Mouse (Mus musculus) midbrain, embryonic 11.5 days (tissue): ENCODE measurements around the gene Gm45337. TPM values are rescaled to one million over a fixed set of nuclear protein-coding genes. Genes with fewer than 3 reads are reported as not detected.
"Not testable (repeated sequence)": the region's sequence is repeated elsewhere in the genome, so short reads cannot be mapped to it uniquely, and the experiment has no call there.

Experiments
- ATAC-seq: fragments of 200-750 bp; cut with Nextera tagmentation; 2 replicates; pipeline ENCODE4 v1.8.0; 2017; ENCODE audit warnings: moderate TSS enrichment, moderate library complexity; ENCODE audit not compliant: low FRiP score
- DNase-seq: peaks from one replicate; pipeline ENCODE4 v3.0.0; 2015; ENCODE audit warnings: low spot score; ENCODE audit errors: missing footprints
- H3K27ac ChIP-seq: fragments of 300-500 bp; sonication (generic); 2 replicates; pipeline ENCODE4 v1.5.1; 2014; ENCODE audit warnings: low read depth, low read length
- H3K27me3 ChIP-seq: fragments of 300-500 bp; sonication (generic); 2 replicates; pipeline ENCODE4 v1.6.1; 2014; ENCODE audit warnings: mild to moderate bottlenecking, low read length, moderate library complexity, mixed read lengths; ENCODE audit not compliant: control insufficient read depth, insufficient read depth
- H3K36me3 ChIP-seq: fragments of 300-500 bp; sonication (generic); 2 replicates; pipeline ENCODE4 v1.6.1; 2014; ENCODE audit warnings: mild to moderate bottlenecking, low read length, moderate library complexity, mixed read lengths; ENCODE audit not compliant: control insufficient read depth, insufficient read depth
- H3K4me1 ChIP-seq: fragments of 300-500 bp; sonication (generic); 2 replicates; pipeline ENCODE4 v1.6.1; 2014; ENCODE audit warnings: low read length; ENCODE audit not compliant: control insufficient read depth, insufficient read depth
- H3K4me2 ChIP-seq: fragments of 300-500 bp; sonication (generic); 2 replicates; pipeline ENCODE4 v1.6.1; 2014; ENCODE audit warnings: mild to moderate bottlenecking, moderate library complexity
- H3K4me3 ChIP-seq: fragments of 300-500 bp; sonication (generic); 2 replicates; pipeline ENCODE4 v1.5.1; 2014; ENCODE audit warnings: low read depth, low read length
- H3K9ac ChIP-seq: fragments of 300-500 bp; sonication (generic); 2 replicates; pipeline ENCODE4 v1.6.1; 2014; ENCODE audit warnings: low read length
- H3K9me3 ChIP-seq: fragments of 300-500 bp; sonication (generic); 2 replicates; pipeline ENCODE4 v1.6.1; 2016; ENCODE audit warnings: low read length; ENCODE audit not compliant: control insufficient read depth
- WGBS: fragments of 180-500 bp; shearing (Covaris S2); extraction: QIAGEN DNeasy Blood & Tissue Kit; methylation state at CpG from one replicate; pipeline ENCODE4 v1.1.7; 2014; 5-methylcytosine and 5-hydroxymethylcytosine counted together
- polyA plus RNA-seq: library from polyadenylated mRNA; unstranded; fragments of >200 nt; fragmentation: Nextera tagmentation; extraction: Ambion mirVana; gene quantifications from 2 replicates; pipeline ENCODE4 v1.2.1, GENCODE M21; 2014

The Gm45337 gene
- polyA plus RNA-seq, 1 experiment from 2014 or later, result not detected

DNA sequence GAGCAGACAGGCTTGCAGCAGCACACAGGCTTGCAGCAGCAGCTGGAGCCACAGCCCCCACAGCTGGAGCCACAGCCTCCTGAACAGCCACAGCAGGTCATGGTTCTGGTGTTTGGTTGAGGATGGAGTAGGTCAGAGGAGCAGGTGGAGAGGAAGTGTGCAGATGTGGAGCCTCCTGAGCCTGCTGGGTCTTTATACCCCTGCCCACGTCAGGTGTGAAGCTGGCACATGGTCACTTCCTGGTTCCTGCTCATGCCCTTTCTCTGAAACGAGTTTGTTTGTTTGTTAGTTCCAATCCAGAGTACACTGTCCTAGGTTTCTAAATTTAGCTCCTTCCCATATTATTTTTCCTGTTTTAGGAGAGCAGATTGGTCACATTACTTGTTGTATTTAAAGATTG, 12.6 kb upstream of the Gm45337 start, which contains the start of gene Gm29735:
TSS of gene Gm29735 (minus strand) at position 101 of the 400 bp plus-strand sequence.
- H3K4me1 ChIP-seq, H3K4me3 ChIP-seq, H3K9me3 ChIP-seq, H3K4me2 ChIP-seq, DNase-seq, H3K27me3 ChIP-seq, ATAC-seq, H3K9ac ChIP-seq, H3K27ac ChIP-seq, H3K36me3 ChIP-seq: not testable (repeated sequence)
- WGBS, result 42% methylated on average over 2 of the region's 2 CpGs

DNA sequence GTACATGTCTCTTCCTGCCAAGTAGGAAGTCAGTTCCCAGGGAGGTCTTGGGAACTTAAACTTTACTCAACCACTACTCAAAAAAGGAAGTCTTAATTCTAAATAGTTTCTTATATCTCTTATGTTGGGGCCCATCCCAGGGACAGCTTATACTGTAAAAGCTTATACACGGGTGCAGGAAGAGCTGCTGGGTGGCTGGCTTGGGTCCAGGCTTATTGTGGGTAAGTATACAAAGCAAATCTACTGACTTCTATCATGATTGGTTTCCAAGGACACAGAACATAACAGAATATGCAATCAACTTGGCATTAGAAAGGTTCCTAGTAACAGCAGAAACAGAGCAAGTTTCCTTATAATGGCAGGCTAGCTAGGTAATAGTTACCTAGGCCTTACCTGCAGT, 10.9 kb upstream of the Gm45337 start:
- Histone ChIP-seq H3K9ac (no peak overlapping the region), H3K4me2 (no peak overlapping the region), H3K27me3 (no peaks in the 10 kb centered on the region), H3K4me1 (no peaks in the 10 kb centered on the region), H3K9me3 (no peaks in the 10 kb centered on the region), H3K4me3 (no peak overlapping the region), H3K36me3 (no peaks in the 10 kb centered on the region), H3K27ac (no peak overlapping the region)
- ATAC-seq, result no peak
- no peak for DNase-seq
- 65% methylated on average over 1 of the region's 1 CpGs for WGBS

DNA sequence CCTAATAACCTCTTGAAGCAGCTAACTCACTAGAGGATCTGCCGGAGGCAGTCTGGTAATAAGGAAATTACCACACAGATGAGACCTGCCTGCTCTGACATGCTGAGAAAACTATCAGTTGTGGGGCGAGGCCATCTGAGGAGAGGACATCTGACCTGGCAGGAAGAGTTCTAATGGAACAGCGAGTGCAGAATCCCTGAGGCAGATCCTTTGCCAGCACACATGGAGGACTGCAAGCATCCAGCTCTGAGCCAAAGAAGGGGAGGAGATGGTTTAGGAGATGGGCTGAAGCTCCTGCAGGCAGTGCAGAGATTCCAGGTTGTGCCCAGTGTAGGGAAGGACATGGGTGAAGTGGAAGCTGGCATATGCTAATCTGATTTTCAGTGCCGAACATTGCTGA, 7.8 kb upstream of the Gm45337 start:
- Histone ChIP-seq H3K36me3 (no peaks in the 10 kb centered on the region), H3K4me3 (no peak overlapping the region), H3K9ac (no peak overlapping the region), H3K9me3 (no peaks in the 10 kb centered on the region), H3K27ac (no peak overlapping the region), H3K4me2 (no peak overlapping the region), H3K4me1 (no peaks in the 10 kb centered on the region), H3K27me3 (no peaks in the 10 kb centered on the region)
- 78% methylated on average over 4 of the region's 4 CpGs for WGBS
- DNase-seq, result no peak
- no peak for ATAC-seq

DNA sequence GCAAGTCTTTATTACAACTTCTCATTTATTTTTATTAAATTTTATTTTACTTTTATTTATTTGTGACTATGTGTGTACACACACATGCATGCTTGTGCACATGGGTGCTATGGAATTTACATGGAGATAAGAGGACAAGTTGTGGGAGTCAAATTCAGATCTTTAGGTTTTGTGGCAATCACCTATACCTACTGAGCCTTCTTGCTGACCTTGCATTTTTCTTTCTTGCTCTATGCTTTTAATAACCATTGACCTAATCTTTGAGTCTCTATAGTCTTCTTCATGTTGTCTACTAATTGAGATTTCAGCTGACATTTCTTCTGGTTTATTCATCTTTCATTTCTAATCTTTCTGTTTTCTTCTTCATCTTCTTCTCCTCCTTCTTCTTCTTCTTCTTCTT, 4.2 kb upstream of the Gm45337 start:
- no peak for ATAC-seq
- no peak overlapping the region for H3K4me2 ChIP-seq

DNA sequence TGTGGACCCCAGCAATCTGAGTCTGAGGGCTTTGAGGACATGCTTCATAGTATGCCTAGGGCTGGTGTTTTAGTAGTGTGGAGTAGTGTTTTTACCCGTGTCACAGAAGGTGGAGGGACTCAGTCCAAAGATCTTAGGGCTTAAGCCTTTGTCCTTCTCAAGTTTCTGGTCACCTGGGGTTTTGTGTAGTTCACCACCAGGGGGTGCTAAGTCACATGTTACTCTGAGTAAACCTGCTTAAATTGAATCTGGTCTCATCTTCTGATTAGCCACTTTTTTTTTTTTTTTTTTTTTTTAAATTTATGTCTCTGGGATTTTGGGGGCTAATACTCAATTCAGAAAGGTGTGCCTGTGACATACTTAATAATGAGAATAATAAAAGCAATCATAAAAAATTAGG, 1.6 kb upstream of the Gm45337 start:
- no peaks in the 10 kb centered on the region for H3K36me3 ChIP-seq
- H3K4me3 ChIP-seq, result no peak overlapping the region
- H3K27ac ChIP-seq, result no peak overlapping the region
- no peaks in the 10 kb centered on the region for H3K27me3 ChIP-seq
- peak; percentile 87 for DNase-seq
- no peak for ATAC-seq
- no peaks in the 10 kb centered on the region for H3K4me1 ChIP-seq
- no peak overlapping the region for H3K4me2 ChIP-seq
- H3K9ac ChIP-seq, result no peak overlapping the region
- no peaks in the 10 kb centered on the region for H3K9me3 ChIP-seq
- WGBS, result 0% methylated on average over 1 of the region's 1 CpGs

More for the DNA sequence above, 4.2 kb upstream of the Gm45337 start:
- no peaks in the 10 kb centered on the region for H3K27me3 ChIP-seq
- no peak overlapping the region for H3K9ac ChIP-seq
- H3K27ac ChIP-seq, result no peak overlapping the region
- DNase-seq, result no peak
- H3K9me3 ChIP-seq, result no peaks in the 10 kb centered on the region
- H3K36me3 ChIP-seq, result no peaks in the 10 kb centered on the region
- H3K4me3 ChIP-seq, result no peak overlapping the region
- H3K4me1 ChIP-seq, result no peaks in the 10 kb centered on the region

DNA sequence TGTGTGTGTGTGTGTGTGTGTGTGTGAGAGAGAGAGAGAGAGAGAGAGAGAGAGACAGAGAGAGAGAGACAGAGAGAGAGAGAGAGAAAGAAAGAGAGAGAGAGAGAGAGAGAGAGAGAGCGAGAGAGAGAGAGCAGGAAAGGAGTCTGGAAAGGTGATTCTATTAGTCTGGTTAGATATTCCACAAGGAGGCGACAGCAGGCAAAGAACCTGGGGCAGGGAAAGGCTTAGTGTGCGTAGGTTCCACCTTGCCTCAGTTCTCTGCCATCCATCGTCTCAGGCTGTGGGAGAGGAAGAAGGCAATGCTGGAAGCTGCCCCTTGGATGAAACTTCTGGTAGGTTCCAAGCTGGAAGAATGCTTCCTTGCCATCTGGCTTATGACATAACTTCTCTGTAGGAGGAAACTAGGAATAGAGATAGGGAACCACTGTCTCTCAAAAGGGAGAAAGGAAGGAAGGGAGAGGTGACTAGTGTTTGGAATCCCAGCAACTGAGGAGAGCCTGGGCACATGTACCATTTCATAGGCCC, 1.1 kb upstream of the Gm45337 start:
- H3K36me3 ChIP-seq, result no peaks in the 10 kb centered on the region
- H3K27me3 ChIP-seq, result no peaks in the 10 kb centered on the region
- no peak overlapping the region for H3K27ac ChIP-seq
- no peaks in the 10 kb centered on the region for H3K4me1 ChIP-seq
- WGBS, result 63% methylated on average over 4 of the region's 4 CpGs
- H3K4me2 ChIP-seq, result no peak overlapping the region
- ATAC-seq, result no peak
- H3K9me3 ChIP-seq, result no peaks in the 10 kb centered on the region
- no peak overlapping the region for H3K4me3 ChIP-seq
- no peak overlapping the region for H3K9ac ChIP-seq
- DNase-seq, result no peak

DNA sequence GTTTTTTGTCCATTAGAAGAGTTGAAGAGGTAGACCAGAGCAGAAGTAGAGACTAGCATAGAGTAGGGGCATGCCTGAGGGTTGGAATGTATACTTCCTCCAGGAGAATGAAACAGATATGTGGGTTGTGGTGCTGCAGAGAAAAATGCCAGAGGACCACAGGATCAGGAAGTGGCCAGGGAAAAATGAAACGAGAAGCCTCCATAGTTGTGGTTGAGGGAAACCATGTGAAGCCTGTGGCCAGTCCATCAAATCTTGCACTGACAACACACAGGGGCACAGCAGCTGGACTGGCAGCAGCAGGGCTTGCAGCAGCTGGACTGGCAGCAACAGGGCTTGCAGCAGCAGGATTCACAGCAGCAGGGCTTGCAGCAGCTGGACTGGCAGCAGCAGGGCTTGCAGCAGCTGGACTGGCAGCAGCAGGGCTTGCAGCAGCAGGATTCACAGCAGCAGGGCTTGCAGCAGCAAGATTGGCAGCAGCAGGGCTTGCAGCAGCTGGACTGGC, 849 bp downstream of the Gm45337 start:
- 69% methylated on average over 1 of the region's 1 CpGs for WGBS
- not testable (repeated sequence) for H3K36me3 ChIP-seq, H3K9ac ChIP-seq, H3K9me3 ChIP-seq, H3K4me2 ChIP-seq, H3K27ac ChIP-seq, H3K4me3 ChIP-seq, H3K4me1 ChIP-seq, DNase-seq, ATAC-seq, H3K27me3 ChIP-seq

DNA sequence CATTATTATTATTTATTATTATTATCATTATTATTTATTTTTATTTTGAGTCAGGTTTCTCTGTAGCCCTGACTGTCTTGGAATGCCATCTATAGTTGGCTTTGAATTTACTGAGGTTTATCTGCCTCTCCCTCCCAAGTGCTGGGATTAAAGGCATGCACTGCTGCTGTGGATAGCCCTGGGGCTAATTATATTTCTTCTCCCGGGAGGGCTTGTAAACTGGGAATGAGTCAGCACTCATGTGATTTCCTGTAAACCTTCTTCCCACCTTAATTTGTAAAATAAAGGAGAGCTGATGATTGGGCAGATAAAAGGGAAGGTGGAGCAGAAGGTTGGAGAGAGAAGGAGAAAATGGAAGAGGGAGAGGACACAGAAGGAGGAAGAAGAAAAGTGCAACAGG, 3.7 kb downstream of the Gm45337 start:
- Histone ChIP-seq H3K9ac (no peak overlapping the region), H3K9me3 (no peaks in the 10 kb centered on the region), H3K4me2 (no peak overlapping the region), H3K27me3 (no peaks in the 10 kb centered on the region), H3K36me3 (no peaks in the 10 kb centered on the region), H3K4me3 (no peak overlapping the region), H3K4me1 (no peaks in the 10 kb centered on the region), H3K27ac (no peak overlapping the region)
- no peak for ATAC-seq
- 58% methylated on average over 1 of the region's 1 CpGs for WGBS
- no peak for DNase-seq

DNA sequence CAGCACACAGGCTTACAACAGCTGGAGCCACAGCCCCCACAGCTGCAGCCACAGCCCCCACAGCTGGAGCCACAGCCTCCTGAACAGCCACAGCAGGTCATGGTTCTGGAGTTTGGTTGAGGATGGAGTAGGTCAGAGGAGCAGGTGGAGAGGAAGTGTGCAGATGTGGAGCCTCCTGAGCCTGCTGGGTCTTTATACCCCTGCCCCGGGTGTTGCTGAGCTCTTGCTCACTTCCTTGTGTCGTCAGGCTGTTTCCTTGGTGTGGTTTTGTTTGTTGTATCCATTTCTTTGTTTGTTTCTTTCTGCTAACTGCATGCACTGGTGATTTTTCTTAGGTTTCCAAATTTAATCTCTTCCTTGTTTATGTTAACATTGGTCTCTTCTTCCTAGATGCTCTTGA, 8.5 kb downstream of the Gm45337 start, which contains the start of gene Gm39115:
TSS of gene Gm39115 (minus strand) at position 101 of the 400 bp plus-strand sequence.
- not testable (repeated sequence) for H3K4me1 ChIP-seq, H3K36me3 ChIP-seq, ATAC-seq, DNase-seq, H3K4me3 ChIP-seq, H3K9ac ChIP-seq, H3K27ac ChIP-seq, H3K9me3 ChIP-seq, H3K4me2 ChIP-seq, H3K27me3 ChIP-seq
- 63% methylated on average over 2 of the region's 2 CpGs for WGBS
